Mouse (Mus musculus) CH12.LX (cell line): ENCODE results near the gene Ccdc151.

Experiments used
- CTCF ChIP-seq, 2 experiments: IDR thresholded peaks in 1 of 2; conservative IDR thresholded peaks in 1 of 2; 2 replicates each; pipeline ENCODE4 v1.5.1; 2011 to 2012; ENCODE audit warnings: low read depth in 2 of 2, low read length in 2 of 2, improper control_type of control experiment in 1 of 2, inconsistent platforms in 1 of 2, mild to moderate bottlenecking in 1 of 2, moderate library complexity in 1 of 2
- MAFK ChIP-seq: IDR thresholded peaks from 2 replicates; pipeline ENCODE4 v1.6.1; 2011; ENCODE audit warnings: low read length, improper control_type of control experiment; ENCODE audit not compliant: insufficient replicate concordance
- MAZ ChIP-seq: IDR thresholded peaks from 2 replicates; pipeline ENCODE4 v1.6.1; 2012; ENCODE audit warnings: low read depth, mild to moderate bottlenecking, inconsistent platforms, low read length, improper control_type of control experiment, moderate library complexity
- POLR2A ChIP-seq: IDR thresholded peaks from 2 replicates; pipeline ENCODE4 v1.6.1; 2011; ENCODE audit warnings: low read depth, mild to moderate bottlenecking, improper control_type of control experiment, low read length
- ZKSCAN1 ChIP-seq: IDR thresholded peaks from 2 replicates; pipeline ENCODE4 v1.6.1; 2012; ENCODE audit warnings: low read depth, inconsistent platforms, low read length, improper control_type of control experiment, borderline replicate concordance

DNA sequence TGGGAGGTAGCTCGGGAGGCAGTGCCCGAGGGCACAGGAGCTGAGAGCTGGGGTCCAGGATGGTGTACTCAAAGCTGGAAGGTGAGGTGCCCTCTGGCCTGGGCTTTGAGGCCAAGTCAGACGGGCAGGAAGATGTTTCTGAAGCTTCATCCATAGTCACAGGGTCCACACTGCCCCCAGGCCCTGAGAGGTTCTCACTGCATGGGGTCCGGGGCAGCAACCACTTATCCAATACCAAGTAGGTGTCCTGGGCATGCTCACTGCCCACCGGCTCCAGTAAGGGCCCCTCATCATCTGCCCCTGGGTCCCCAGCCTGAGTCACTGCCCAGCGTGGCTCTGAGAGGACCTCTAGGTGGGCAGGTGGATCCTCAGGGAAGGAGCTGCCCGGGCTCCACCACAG lies 43.2 kb downstream of the Ccdc151 start:
- TF ChIP-seq POLR2A = no peak
- no peak for TF ChIP-seq ZKSCAN1
- no peak for TF ChIP-seq CTCF (conservative IDR thresholded peaks at IDR 0.05 in 1 of 2, IDR thresholded peaks at IDR 0.05 in 1 of 2; ENCODE audit: low read depth in 2 of 2, low read length in 2 of 2)
- no peak for TF ChIP-seq MAFK
- TF ChIP-seq MAZ = no peak
